Mouse (Mus musculus): Measurements from ENCODE around the gene Samt2. TPM values are rescaled to one million over a fixed set of nuclear protein-coding genes. Genes with fewer than 3 reads are reported as not detected.
"Not testable (repeated sequence)": the region's sequence is repeated elsewhere in the genome, so short reads cannot be mapped to it uniquely, and the experiment has no call there.

The Samt2 gene
- total RNA-seq (2012; rRNA removed) (not detected in 2 replicates), polyA plus RNA-seq (2012; ENCODE audit: insufficient read depth in 1 of 2, insufficient read length in 2 of 2, low read depth in 1 of 2, low replicate concordance in 2 of 2, missing spikeins in 1 of 2) (not detected)

GRCm38 (mm10) chrX:154579260-154579659 is at the start of gene Samt2:
Gene Samt2 (minus strand): TSS chrX:154579360.
- not testable (repeated sequence) for H3K4me1 ChIP-seq (ENCODE audit: control insufficient read depth in 1 of 2, insufficient read depth in 2 of 2, low read length in 2 of 2); H3K79me2 ChIP-seq (ENCODE audit: control insufficient read depth, insufficient read depth, low read length, poor library complexity); H3K27ac ChIP-seq (ENCODE audit: control insufficient read depth, low read depth, low read length); DNase-seq (ENCODE audit: low read depth, low spot score); H3K9me3 ChIP-seq (replicated peaks; ENCODE audit: insufficient read depth, low read length); H3K27me3 ChIP-seq (ENCODE audit: control insufficient read depth in 1 of 2, insufficient read depth in 2 of 2, low read length in 2 of 2); H3K9ac ChIP-seq (ENCODE audit: control insufficient read depth, low read depth, low read length, poor library complexity, severe bottlenecking); H3K36me3 ChIP-seq (ENCODE audit: control insufficient read depth in 1 of 2, insufficient read depth in 2 of 2, low read length in 2 of 2); H3K4me3 ChIP-seq (ENCODE audit: control insufficient read depth in 1 of 2, insufficient read depth in 1 of 2, low read depth in 2 of 2, low read length in 2 of 2)

Other genes starting within 250 kb of the Samt2 start
- not detected in 2 replicates for gene 4930524N10Rik, start 236.0 kb downstream of the Samt2 start, total RNA-seq (2012; rRNA removed)
- gene 4930524N10Rik, start 236.0 kb downstream of the Samt2 start, polyA plus RNA-seq (2012; ENCODE audit: insufficient read depth in 1 of 2, insufficient read length in 2 of 2, low read depth in 1 of 2, low replicate concordance in 2 of 2, missing spikeins in 1 of 2): not detected
- not detected in 2 replicates for gene Samt4, start 97.4 kb downstream of the Samt2 start, total RNA-seq (2012; rRNA removed)
- gene Samt4, start 97.4 kb downstream of the Samt2 start, polyA plus RNA-seq (2012; ENCODE audit: insufficient read depth in 1 of 2, insufficient read length in 2 of 2, low read depth in 1 of 2, low replicate concordance in 2 of 2, missing spikeins in 1 of 2): not detected

Measured in MEL (cell line).